Mouse (Mus musculus) neural tube, embryonic 14.5 days (tissue): ENCODE results near the gene Sema6b. TPM values are rescaled to one million over a fixed set of nuclear protein-coding genes. Genes with fewer than 3 reads are reported as not detected.

ENCODE experiments used
- ATAC-seq: fragments of 200-750 bp; cut with Nextera tagmentation; 2 replicates; pipeline ENCODE4 v1.8.0; 2017; ENCODE audit warnings: low read depth, mild to moderate bottlenecking, moderate TSS enrichment, moderate library complexity
- H3K27ac ChIP-seq: fragments of 300-500 bp; sonication (generic); 2 replicates; pipeline ENCODE4 v1.5.1; 2014; ENCODE audit warnings: low read depth, mild to moderate bottlenecking, control low read depth, low read length, moderate library complexity, mixed read lengths
- H3K27me3 ChIP-seq: fragments of 300-500 bp; sonication (generic); 2 replicates; pipeline ENCODE4 v1.6.1; 2014; ENCODE audit warnings: low read length; ENCODE audit not compliant: control insufficient read depth, insufficient read depth
- H3K36me3 ChIP-seq: fragments of 300-500 bp; sonication (generic); 2 replicates; pipeline ENCODE4 v1.6.1; 2014; ENCODE audit warnings: low read length, mixed read lengths; ENCODE audit not compliant: control insufficient read depth, insufficient read depth
- H3K4me1 ChIP-seq: fragments of 300-500 bp; sonication (generic); 2 replicates; pipeline ENCODE4 v1.6.1; 2014; ENCODE audit warnings: low read length; ENCODE audit not compliant: control insufficient read depth, insufficient read depth
- H3K4me2 ChIP-seq: fragments of 300-500 bp; sonication (generic); 2 replicates; pipeline ENCODE4 v1.6.1; 2014; ENCODE audit warnings: mild to moderate bottlenecking, low read depth, low read length, control low read depth
- H3K4me3 ChIP-seq: fragments of 300-500 bp; sonication (generic); 2 replicates; pipeline ENCODE4 v1.5.1; 2014; ENCODE audit warnings: low read depth, low read length, control low read depth, mixed read lengths
- H3K9ac ChIP-seq: fragments of 300-500 bp; sonication (generic); replicated peaks from 2 replicates; pipeline ENCODE4 v1.6.1; 2014; ENCODE audit warnings: low read depth, mild to moderate bottlenecking, control low read depth, low read length, mixed read lengths
- H3K9me3 ChIP-seq: fragments of 300-500 bp; sonication (generic); 2 replicates; pipeline ENCODE4 v1.6.1; 2016; ENCODE audit warnings: low read length; ENCODE audit not compliant: control insufficient read depth
- WGBS: fragments of 180-500 bp; shearing (Covaris S2); extraction: QIAGEN DNeasy Blood & Tissue Kit; methylation state at CpG from one replicate; pipeline ENCODE4 v1.1.7; 2014; 5-methylcytosine and 5-hydroxymethylcytosine counted together
- polyA plus RNA-seq: library from polyadenylated mRNA; unstranded; fragments of >200 nt; fragmentation: Nextera tagmentation; extraction: Ambion mirVana; gene quantifications from 2 replicates; pipeline ENCODE4 v1.2.1, GENCODE M21; 2014

Sema6b gene
- polyA plus RNA-seq: 11.8 and 13.8 TPM in 2 replicates

- ATAC-seq: peak; percentile 52
- no peaks in the 10 kb centered on the region for H3K36me3 ChIP-seq
- 1% methylated on average over 77 of the region's 79 CpGs for WGBS
- peak within 1 kb of the TSS; percentile 80 for H3K27ac ChIP-seq
- peaks cover 33% of the 10 kb centered on the region for H3K4me1 ChIP-seq
- H3K27me3 ChIP-seq: peaks cover 5% of the 10 kb centered on the region; the same call in 1 of the 2 replicates
- no peaks in the 10 kb centered on the region for H3K9me3 ChIP-seq
- H3K4me2 ChIP-seq: peak within 1 kb of the TSS; percentile 80
- H3K4me3 ChIP-seq: peak within 1 kb of the TSS; percentile 83
- H3K9ac ChIP-seq: peak within 1 kb of the TSS; percentile 94
Measured at GRCm38 (mm10) chr17:56139858-56140595, at the start of gene Sema6b. Sema6b (minus strand) TSS chr17:56140343.

- whole genome bisulfite sequencing: 23% methylated on average over 11 of the region's 11 CpGs
- Histone ChIP-seq H3K27ac (peak overlapping the region; percentile 62; the same call in 1 of the 2 replicates), H3K9ac (no peak overlapping the region), H3K36me3 (peaks cover 39% of the 10 kb centered on the region), H3K4me2 (no peak overlapping the region), H3K27me3 (no peaks in the 10 kb centered on the region), H3K4me3 (no peak overlapping the region), H3K9me3 (no peaks in the 10 kb centered on the region), H3K4me1 (peaks cover 7% of the 10 kb centered on the region)
- ATAC-seq: peak; percentile 18; the same call in 1 of the 2 replicates
Measured at GRCm38 (mm10) chr17:56185281-56186141, 45.4 kb upstream of the Sema6b start.

DNA sequence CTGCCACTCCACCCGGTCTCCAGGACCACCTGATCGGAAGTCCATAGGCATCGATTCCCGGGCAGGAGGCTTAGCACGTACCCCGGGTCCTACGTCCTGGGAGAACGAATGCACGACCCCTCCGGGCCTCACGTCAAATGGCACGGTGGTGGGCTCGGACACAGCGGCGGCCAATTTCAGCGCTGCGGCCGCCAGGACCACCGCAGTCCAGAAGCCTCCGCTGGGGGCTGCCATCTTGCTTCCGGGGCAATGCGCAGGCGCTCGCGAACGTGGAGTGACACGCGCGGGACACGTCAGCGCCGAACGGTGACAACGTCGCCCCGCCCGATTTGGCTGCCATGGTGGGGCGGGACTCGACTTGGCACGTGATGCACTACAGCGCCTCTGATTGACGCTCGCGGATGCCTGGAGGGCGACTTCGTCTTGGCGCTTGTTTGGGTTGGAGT, 43.5 kb upstream of the Sema6b start, which contains the start of gene Mydgf:
TSS of gene Mydgf (minus strand) at position 263 of the 446 bp plus-strand sequence.
- peak within 1 kb of the TSS; percentile 60 for H3K27ac ChIP-seq
- peaks cover 7% of the 10 kb centered on the region for H3K4me1 ChIP-seq
- under 1% methylated on average over 47 of the region's 47 CpGs for WGBS
- peak; percentile 95 for ATAC-seq
- no peaks in the 10 kb centered on the region for H3K9me3 ChIP-seq
- peak within 1 kb of the TSS; percentile 74 for H3K9ac ChIP-seq
- peaks cover 35% of the 10 kb centered on the region; the same call in 1 of the 2 replicates for H3K36me3 ChIP-seq
- H3K4me3 ChIP-seq: peak within 1 kb of the TSS; percentile 82
- H3K4me2 ChIP-seq: peak within 1 kb of the TSS; percentile 96
- no peaks in the 10 kb centered on the region for H3K27me3 ChIP-seq

DNA sequence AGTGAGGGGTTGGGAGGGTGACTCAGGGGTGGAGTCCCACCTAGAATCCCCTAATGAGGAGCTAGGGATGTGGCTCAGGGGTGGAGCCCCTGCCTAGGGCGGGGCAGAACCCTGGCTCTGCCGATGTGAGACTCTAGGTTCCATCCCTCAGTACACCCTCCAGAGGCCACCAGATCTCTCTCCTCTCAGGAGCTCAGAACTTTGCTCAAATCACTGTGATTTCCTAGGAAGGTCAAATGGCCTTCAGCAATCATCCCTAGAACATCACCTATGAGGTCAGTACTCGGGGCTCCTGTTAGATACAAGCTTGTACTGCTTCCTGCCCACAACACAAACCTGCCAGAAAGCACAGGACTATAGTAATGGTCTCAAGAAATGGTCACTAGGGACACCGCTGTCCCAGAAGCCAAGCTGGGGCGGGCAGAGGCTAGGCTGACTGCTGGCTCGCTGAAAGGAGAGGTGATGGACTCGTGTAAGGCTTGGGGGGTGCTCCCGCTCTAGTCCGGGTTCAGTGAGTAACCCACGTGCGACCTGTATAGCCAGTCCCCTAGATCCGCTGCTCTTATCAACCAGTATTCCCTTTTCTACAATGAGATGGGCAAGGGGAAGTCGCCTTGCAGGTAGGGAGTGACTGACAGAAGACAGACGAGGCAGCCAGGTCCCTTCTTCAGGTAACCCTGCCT, 43.0 kb upstream of the Sema6b start:
- no peaks in the 10 kb centered on the region for H3K9me3 ChIP-seq

GRCm38 (mm10) chr17:56175416-56175815, 35.3 kb upstream of the Sema6b start:
- H3K9me3 ChIP-seq: no peaks in the 10 kb centered on the region
- WGBS: 100% methylated on average over 3 of the region's 3 CpGs
- no peak overlapping the region for H3K4me3 ChIP-seq
- no peak for ATAC-seq
- H3K4me2 ChIP-seq: no peak overlapping the region
- H3K4me1 ChIP-seq: no peaks in the 10 kb centered on the region
- H3K27ac ChIP-seq: no peak overlapping the region
- H3K9ac ChIP-seq: no peak overlapping the region
- H3K36me3 ChIP-seq: peaks cover 33% of the 10 kb centered on the region
- H3K27me3 ChIP-seq: no peaks in the 10 kb centered on the region

More for the DNA sequence above, 43.0 kb upstream of the Sema6b start:
- Histone ChIP-seq H3K9ac (peak overlapping the region; percentile 74), H3K4me2 (peak overlapping the region; percentile 96), H3K36me3 (peaks cover 30% of the 10 kb centered on the region; the same call in 1 of the 2 replicates), H3K27me3 (no peaks in the 10 kb centered on the region), H3K27ac (peak overlapping the region; percentile 60), H3K4me1 (peaks cover 7% of the 10 kb centered on the region), H3K4me3 (peak overlapping the region; percentile 82)
- WGBS: 3% methylated on average over 14 of the region's 14 CpGs
- ATAC-seq: no peak; the same call in 1 of the 2 replicates

DNA sequence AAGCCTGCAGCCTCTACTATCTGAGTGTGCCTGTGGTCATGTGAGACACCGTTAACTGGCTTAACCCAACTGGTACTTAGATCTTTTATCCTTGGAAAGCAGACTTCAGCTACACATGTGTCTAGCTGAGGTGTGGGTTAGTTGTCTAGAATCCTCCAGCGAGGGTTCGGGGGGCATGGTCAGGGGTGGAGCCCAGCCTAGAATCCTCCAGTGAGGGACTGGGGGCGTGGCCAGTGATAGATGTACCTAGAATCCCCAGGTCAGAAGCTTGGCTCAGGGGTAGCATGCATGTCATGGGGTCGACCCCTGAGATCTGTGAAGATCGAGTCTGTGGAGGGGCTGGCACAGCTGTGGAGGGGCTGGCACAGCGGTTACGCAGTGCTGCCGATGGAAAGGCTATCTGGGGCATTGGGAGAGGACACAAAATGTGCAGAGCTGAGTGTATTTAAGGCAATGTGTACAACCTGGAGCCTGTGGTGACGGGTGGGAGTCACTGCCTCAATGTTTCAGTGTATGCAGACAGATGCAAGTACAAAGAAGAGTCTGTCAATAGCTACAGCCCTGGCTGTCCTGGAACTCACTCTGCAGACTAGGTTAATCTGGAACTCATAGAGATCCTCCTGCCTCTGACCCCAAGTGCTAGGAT, 33.4 kb upstream of the Sema6b start:
- Histone ChIP-seq H3K9me3 (no peaks in the 10 kb centered on the region), H3K27ac (no peak overlapping the region), H3K4me3 (no peak overlapping the region), H3K36me3 (peaks cover 20% of the 10 kb centered on the region), H3K9ac (no peak overlapping the region), H3K4me1 (no peaks in the 10 kb centered on the region), H3K27me3 (no peaks in the 10 kb centered on the region), H3K4me2 (no peak overlapping the region)
- WGBS: 58% methylated on average over 10 of the region's 10 CpGs
- ATAC-seq: no peak

- H3K4me3 ChIP-seq: no peak overlapping the region
- H3K4me2 ChIP-seq: no peak overlapping the region
- H3K27ac ChIP-seq: no peak overlapping the region
- peaks cover 8% of the 10 kb centered on the region; the same call in 1 of the 2 replicates for H3K36me3 ChIP-seq
- H3K4me1 ChIP-seq: no peaks in the 10 kb centered on the region
- H3K27me3 ChIP-seq: no peaks in the 10 kb centered on the region
- WGBS: 93% methylated on average over 17 of the region's 17 CpGs
- H3K9ac ChIP-seq: no peak overlapping the region
- no peak for ATAC-seq
- H3K9me3 ChIP-seq: no peaks in the 10 kb centered on the region
Measured at GRCm38 (mm10) chr17:56171881-56172280, 31.7 kb upstream of the Sema6b start.

DNA sequence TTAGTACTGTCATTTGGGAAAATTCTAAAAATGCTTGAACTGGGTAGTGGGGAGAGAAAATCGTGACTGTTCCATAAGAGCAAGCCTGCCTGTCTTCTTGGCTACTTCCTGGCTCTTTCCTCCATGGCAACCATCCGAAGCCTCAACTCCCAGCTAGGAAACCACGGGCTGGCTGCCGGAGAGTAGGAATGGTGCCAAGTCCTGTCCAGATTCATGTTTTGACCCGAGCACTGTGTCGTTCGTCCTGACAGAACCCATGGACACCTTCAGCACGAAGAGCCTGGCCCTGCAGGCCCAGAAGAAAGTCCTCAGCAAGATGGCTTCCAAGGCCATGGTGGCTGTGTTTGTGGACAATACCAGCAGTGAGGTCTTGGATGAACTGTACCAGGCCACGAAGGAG, 31.3 kb upstream of the Sema6b start:
- no peak for ATAC-seq
- Histone ChIP-seq H3K27me3 (no peaks in the 10 kb centered on the region), H3K27ac (no peak overlapping the region), H3K9me3 (no peaks in the 10 kb centered on the region), H3K4me1 (no peaks in the 10 kb centered on the region), H3K4me3 (no peak overlapping the region), H3K36me3 (peaks cover 4% of the 10 kb centered on the region; the same call in 1 of the 2 replicates), H3K4me2 (no peak overlapping the region), H3K9ac (no peak overlapping the region)
- WGBS: 77% methylated on average over 9 of the region's 9 CpGs
